Mouse (Mus musculus) left cerebral cortex, postnatal 14 days (tissue): ENCODE measurements around the gene Park7. TPM values are rescaled to one million over a fixed set of nuclear protein-coding genes. Genes with fewer than 3 reads are reported as not detected.
A peak's percentile ranks its signal among the peaks of the same experiment; 100 is the strongest.

Experiments
- DNase-seq, 2 experiments: peaks; one replicate each; pipeline ENCODE4 v3.0.0; 2021 to 2022; ENCODE audit warnings: low spot score in 2 of 2, mixed read lengths in 1 of 2
- intact Hi-C: fragments of 180-260 bp; cut with DNase I; formaldehyde crosslinking; loops from one replicate; pipeline ENCODE4 v1.15.1; 2025
- total RNA-seq, 2 experiments: library from RNA; stranded (reverse); gene quantifications; 2 replicates each; pipeline ENCODE4 v1.2.3; 2021

The Park7 gene
- total RNA-seq, 2 experiments from 2014 or later, result 203 to 206 TPM

GRCm38 (mm10) chr4:150860526-150860925, 53.7 kb downstream of the Park7 start:
- intact Hi-C loops, result no loop called here
- DNase-seq, result no peak

- intact Hi-C loops, result loop anchor here (2.0 kb wide), 1 partner anchor 199 kb away; no protein-coding TSS in a partner anchor
- DNase-seq, result peak in 1 of 2 experiments; percentile 30
Measured at GRCm38 (mm10) chr4:150855346-150855745, 58.9 kb downstream of the Park7 start.

- peak; percentile 96 to 97 for DNase-seq
- intact Hi-C loops, result loop anchor here (2.0 to 5.0 kb wide), 2 partner anchors 148 to 198 kb away; no protein-coding TSS in a partner anchor
Measured at GRCm38 (mm10) chr4:150854839-150855246, 59.4 kb downstream of the Park7 start.

GRCm38 (mm10) chr4:150853680-150854461, 60.4 kb downstream of the Park7 start, which contains the start of gene Errfi1:
Errfi1 (plus strand) TSS chr4:150853919.
- DNase-seq, result no peak
- intact Hi-C loops, result loop anchor here (2.0 to 5.0 kb wide), 2 partner anchors 147 to 197 kb away; no protein-coding TSS in a partner anchor

GRCm38 (mm10) chr4:150852479-150852878, 61.8 kb downstream of the Park7 start:
- DNase-seq, result no peak
- intact Hi-C loops, result loop anchor here (5.0 kb wide), 1 partner anchor 145 kb away; no protein-coding TSS in a partner anchor

GRCm38 (mm10) chr4:150852045-150852444, 62.2 kb downstream of the Park7 start:
- no peak for DNase-seq
- intact Hi-C loops, result loop anchor here (5.0 kb wide), 1 partner anchor 145 kb away; no protein-coding TSS in a partner anchor

GRCm38 (mm10) chr4:150850893-150851292, 63.3 kb downstream of the Park7 start:
- intact Hi-C loops, result loop anchor here (5.0 kb wide), 1 partner anchor 144 kb away; no protein-coding TSS in a partner anchor
- no peak for DNase-seq

- intact Hi-C loops, result loop anchor here (5.0 kb wide), 1 partner anchor 143 kb away; no protein-coding TSS in a partner anchor
- no peak for DNase-seq
Measured at GRCm38 (mm10) chr4:150849964-150850363, 64.3 kb downstream of the Park7 start.

Other genes with a start within 250 kb of the Park7 start
- 10 to 100 TPM; 24.2 to 33.2 TPM for gene Errfi1, start 60.5 kb downstream of the Park7 start, total RNA-seq
- under 1 TPM; 0.36 to 0.40 TPM for gene Tnfrsf9, start 125 bp upstream of the Park7 start, total RNA-seq
- not detected for gene Uts2, start 82.7 kb upstream of the Park7 start, total RNA-seq
- 10 to 100 TPM; 21.4 to 21.5 TPM for gene Per3, start 130.2 kb upstream of the Park7 start, total RNA-seq
- gene Vamp3, start 143.5 kb upstream of the Park7 start, total RNA-seq, result 10 to 100 TPM; 31.7 to 33.6 TPM
- gene Gm13090, start 175.1 kb upstream of the Park7 start, total RNA-seq, result not detected